Mouse (Mus musculus) adrenal gland, adult 18-20 months (tissue): ENCODE measurements around the gene Slco6c1. TPM values are rescaled to one million over a fixed set of nuclear protein-coding genes. Genes with fewer than 3 reads are reported as not detected.

Experiments used
- DNase-seq, 2 experiments: peaks; one replicate each; pipeline ENCODE4 v3.0.0; 2021 to 2022; ENCODE audit warnings: low spot score in 2 of 2
- long read RNA-seq, 2 experiments: library from polyadenylated mRNA; stranded (forward); transcript quantifications; one replicate each; pipeline ENCODE4 v2.0.0; 2021
- total RNA-seq, 2 experiments: library from RNA; stranded (reverse); gene quantifications; 1 replicate in 1 of 2; 2 replicates in 1 of 2; pipeline ENCODE4 v1.2.3; 2021

The Slco6c1 gene
- not detected for total RNA-seq
- long read RNA-seq, experiment 1: 0 reads
- long read RNA-seq, experiment 2: 0 reads

DNA sequence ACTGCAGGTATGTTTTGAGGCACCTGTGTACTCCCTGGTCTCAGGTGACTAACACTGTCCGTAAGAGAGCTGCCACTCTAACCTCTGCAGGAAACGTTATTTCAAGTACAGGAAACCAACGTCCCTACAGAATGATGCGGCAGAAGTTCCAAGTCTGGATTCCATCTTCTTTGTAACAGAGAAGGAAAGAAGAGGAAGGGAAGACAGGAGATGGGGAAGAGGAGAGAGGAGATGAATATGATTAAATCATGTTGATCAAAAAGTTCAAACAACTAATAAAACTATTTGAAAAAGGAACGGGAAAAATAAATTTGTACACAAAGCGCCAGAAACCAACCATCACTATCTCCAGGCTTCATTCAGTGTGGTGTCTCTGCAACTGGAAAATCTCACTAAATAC, at the start of gene Slco6c1:
Gene Slco6c1, minus strand, starts transcription at position 101 of the 400 bp plus-strand sequence.
- DNase-seq: no peak

DNA sequence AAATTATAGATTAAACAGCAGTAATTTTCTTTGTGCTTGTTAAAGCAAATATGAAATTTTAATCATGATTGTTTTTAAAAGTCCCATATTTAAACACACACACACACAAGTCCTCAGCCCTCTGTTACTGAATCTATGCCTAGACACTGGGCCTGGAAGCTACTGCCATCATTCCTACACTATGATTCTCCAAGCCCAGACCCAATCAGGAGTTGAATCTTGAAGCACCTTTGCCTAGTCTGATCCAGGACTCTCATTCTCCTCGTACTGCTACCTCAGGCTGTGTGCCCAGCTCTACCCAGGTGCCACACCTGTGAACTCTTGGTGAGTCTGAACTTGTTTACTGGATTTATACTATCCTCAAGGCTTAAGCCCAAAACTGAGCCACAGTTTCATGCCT, 89.1 kb downstream of the Slco6c1 start:
- DNase-seq: no peak

DNA sequence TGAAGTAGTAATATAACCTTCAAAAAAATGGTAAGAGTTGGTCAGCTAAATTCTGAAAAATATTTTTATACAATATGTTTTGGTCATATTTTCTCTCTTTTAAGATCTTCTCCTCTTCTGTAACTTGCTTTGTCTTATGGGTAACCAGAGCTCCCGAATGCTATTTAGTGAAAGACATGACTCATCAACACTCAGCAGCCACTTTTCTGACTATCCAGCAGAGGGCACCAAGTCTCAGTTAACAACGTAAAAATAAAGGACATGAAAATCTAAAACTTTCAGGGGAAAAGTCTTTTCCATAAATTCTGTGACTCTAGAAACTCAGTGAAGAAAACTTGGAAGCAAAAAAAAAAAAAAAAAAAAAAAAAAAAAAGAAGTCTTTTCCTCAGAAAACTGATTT, 89.6 kb downstream of the Slco6c1 start:
- DNase-seq: no peak

DNA sequence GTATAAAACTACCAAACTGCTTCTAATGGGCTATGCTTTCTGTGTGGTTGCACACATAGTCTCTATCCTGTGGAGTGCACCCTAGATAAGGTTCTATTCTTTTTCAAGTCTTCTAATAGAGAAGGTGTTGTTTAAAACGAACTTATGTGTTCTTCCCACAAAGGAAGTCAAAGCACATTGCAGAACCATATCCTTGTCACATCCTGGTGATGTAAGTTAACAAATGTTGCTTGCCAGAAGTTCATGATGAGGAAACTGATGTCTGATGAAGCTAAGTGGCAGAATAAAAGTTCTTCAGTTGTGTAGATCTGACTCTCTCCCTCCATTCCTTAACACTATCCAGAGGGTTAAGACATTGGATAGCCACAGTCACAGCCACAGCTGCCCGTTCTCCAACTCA, 90.1 kb downstream of the Slco6c1 start:
- no peak for DNase-seq

DNA sequence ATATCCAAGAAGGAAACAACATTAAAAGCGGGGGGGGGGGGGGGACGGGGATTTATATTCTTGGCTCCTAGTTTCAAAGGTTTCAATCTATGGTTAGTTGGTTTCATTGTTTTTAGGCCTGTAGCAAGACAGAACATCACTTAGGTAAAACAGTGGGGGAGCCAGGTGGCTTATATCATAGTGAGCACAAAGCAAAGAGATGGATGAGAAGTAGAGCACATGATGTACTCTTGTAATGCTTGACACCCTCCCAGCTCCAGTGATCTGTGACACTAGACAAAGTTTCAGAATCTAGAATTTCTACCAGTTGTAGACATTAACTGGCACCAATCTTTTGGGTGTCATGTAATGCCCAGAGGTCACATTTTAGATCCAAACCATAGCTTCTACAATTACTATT, 106.7 kb downstream of the Slco6c1 start:
- no peak for DNase-seq

DNA sequence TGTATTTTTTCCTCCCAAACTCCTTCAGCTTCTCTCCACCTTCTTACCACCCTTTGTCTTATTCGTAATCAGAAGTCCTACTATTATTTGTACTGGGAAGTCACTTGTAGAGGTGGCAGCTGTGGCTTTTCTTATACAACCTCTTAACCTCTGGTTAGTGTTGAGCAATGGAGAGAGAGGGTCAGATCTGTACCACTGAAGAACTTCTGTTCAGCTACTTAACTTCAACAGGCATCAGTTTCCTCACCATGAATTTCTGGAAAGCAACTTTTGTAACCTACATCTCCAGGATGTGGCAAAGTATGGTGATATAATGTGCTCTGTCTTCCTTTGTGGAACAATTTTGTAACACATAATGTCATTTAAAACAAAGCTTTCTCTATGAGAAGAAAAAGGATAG, 108.7 kb downstream of the Slco6c1 start:
- DNase-seq: no peak

DNA sequence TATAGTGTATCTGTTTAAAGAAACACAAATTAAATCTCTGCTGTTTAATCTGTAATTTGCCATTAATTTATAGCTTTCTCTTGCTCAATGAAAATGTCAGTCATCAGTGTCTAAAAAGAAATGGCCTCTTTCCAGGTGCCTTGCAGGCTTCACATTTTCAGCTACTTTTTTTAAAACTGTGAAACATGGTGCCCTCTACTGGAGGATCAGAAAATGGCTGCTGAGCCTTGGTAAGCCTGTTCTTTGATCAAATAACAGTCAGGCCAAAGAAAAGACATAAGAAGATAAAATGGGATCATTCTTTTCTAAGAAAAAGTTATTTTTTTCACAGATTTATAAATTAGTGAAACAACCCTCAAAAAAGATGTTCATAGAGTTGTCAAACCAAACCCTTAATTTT, 109.1 kb downstream of the Slco6c1 start:
- no peak for DNase-seq
